Mouse (Mus musculus) neural tube, embryonic 13.5 days (tissue): ENCODE measurements around the gene Ly6g6c. TPM values are rescaled to one million over a fixed set of nuclear protein-coding genes. Genes with fewer than 3 reads are reported as not detected.

Experiments used
- ATAC-seq: fragments of 200-750 bp; cut with Nextera tagmentation; 2 replicates; pipeline ENCODE4 v1.8.0; 2017; ENCODE audit warnings: low read depth, mild to moderate bottlenecking, moderate TSS enrichment, moderate library complexity
- H3K27ac ChIP-seq: fragments of 300-500 bp; sonication (generic); replicated peaks from 2 replicates; pipeline ENCODE4 v1.5.1; 2015; ENCODE audit warnings: moderate library complexity, mild to moderate bottlenecking, inconsistent platforms
- H3K27me3 ChIP-seq: fragments of 300-500 bp; sonication (generic); 2 replicates; pipeline ENCODE4 v1.6.1; 2015; ENCODE audit warnings: mild to moderate bottlenecking, inconsistent platforms
- H3K36me3 ChIP-seq: fragments of 300-500 bp; sonication (generic); 2 replicates; pipeline ENCODE4 v1.6.1; 2015; ENCODE audit warnings: mild to moderate bottlenecking, inconsistent platforms
- H3K4me1 ChIP-seq: fragments of 300-500 bp; sonication (generic); replicated peaks from 2 replicates; pipeline ENCODE4 v1.6.1; 2015; ENCODE audit warnings: inconsistent platforms
- H3K4me2 ChIP-seq: fragments of 300-500 bp; sonication (generic); 2 replicates; pipeline ENCODE4 v1.6.1; 2015; ENCODE audit warnings: inconsistent platforms, mild to moderate bottlenecking, moderate library complexity
- H3K4me3 ChIP-seq: fragments of 300-500 bp; sonication (generic); 2 replicates; pipeline ENCODE4 v1.5.1; 2015; ENCODE audit warnings: mild to moderate bottlenecking, inconsistent platforms
- H3K9ac ChIP-seq: fragments of 300-500 bp; sonication (generic); 2 replicates; pipeline ENCODE4 v1.6.1; 2015; ENCODE audit warnings: moderate library complexity, mild to moderate bottlenecking, inconsistent platforms
- H3K9me3 ChIP-seq: fragments of 300-500 bp; sonication (generic); 2 replicates; pipeline ENCODE4 v1.6.1; 2016; ENCODE audit warnings: inconsistent platforms
- WGBS: fragments of 180-500 bp; shearing (Covaris S2); methylation state at CpG from one replicate; pipeline ENCODE4 v1.1.7; 2015; 5-methylcytosine and 5-hydroxymethylcytosine counted together
- polyA plus RNA-seq: library from polyadenylated mRNA; unstranded; fragments of >200 nt; fragmentation: Nextera tagmentation; extraction: Ambion mirVana; gene quantifications from 2 replicates; pipeline ENCODE4 v1.2.1, GENCODE M21; 2015

The Ly6g6c gene
- polyA plus RNA-seq, 1 experiment from 2014 or later = not detected

GRCm38 (mm10) chr17:35063466-35063865 lies 1.7 kb upstream of the Ly6g6c start:
- Histone ChIP-seq H3K27ac (no peak overlapping the region), H3K27me3 (peaks cover 54% of the 10 kb centered on the region), H3K4me1 (peaks cover 39% of the 10 kb centered on the region), H3K9ac (no peak overlapping the region), H3K4me3 (no peak overlapping the region), H3K9me3 (no peaks in the 10 kb centered on the region), H3K36me3 (peaks cover 26% of the 10 kb centered on the region), H3K4me2 (no peak overlapping the region)
- no peak for ATAC-seq
- 87% methylated on average over 3 of the region's 3 CpGs for WGBS

- peak overlapping the region; percentile 55 for H3K4me2 ChIP-seq
- ATAC-seq = no peak
- peak overlapping the region; percentile 59; the same call in 1 of the 2 replicates for H3K9ac ChIP-seq
- no peaks in the 10 kb centered on the region for H3K9me3 ChIP-seq
- peaks cover 35% of the 10 kb centered on the region for H3K4me1 ChIP-seq
- no peak overlapping the region for H3K27ac ChIP-seq
- H3K4me3 ChIP-seq = 0 out of 2 replicates have a peak overlapping the region, but pooled peaks have one; percentile 28
- WGBS = 23% methylated on average over 10 of the region's 10 CpGs
- H3K36me3 ChIP-seq = peaks cover 26% of the 10 kb centered on the region
- H3K27me3 ChIP-seq = peaks cover 54% of the 10 kb centered on the region
Measured at GRCm38 (mm10) chr17:35064378-35064877, 760 bp upstream of the Ly6g6c start.

GRCm38 (mm10) chr17:35066084-35066483 lies 896 bp downstream of the Ly6g6c start, which contains the start of gene Mpig6b:
TSS of gene Mpig6b (minus strand) at chr17:35066184.
- peaks cover 54% of the 10 kb centered on the region for H3K27me3 ChIP-seq
- WGBS = 46% methylated on average over 10 of the region's 10 CpGs
- H3K9me3 ChIP-seq = no peaks in the 10 kb centered on the region
- H3K4me1 ChIP-seq = peaks cover 20% of the 10 kb centered on the region
- no peak for ATAC-seq
- H3K36me3 ChIP-seq = peaks cover 19% of the 10 kb centered on the region
- peak within 1 kb of the TSS; percentile 28 for H3K4me3 ChIP-seq
- H3K27ac ChIP-seq = no peak within 1 kb of the TSS
- H3K9ac ChIP-seq = peak within 1 kb of the TSS; percentile 59
- H3K4me2 ChIP-seq = peak within 1 kb of the TSS; percentile 55

- WGBS = 87% methylated on average over 17 of the region's 17 CpGs
- no peaks in the 10 kb centered on the region for H3K9me3 ChIP-seq
Measured at GRCm38 (mm10) chr17:35068213-35068914, 3.2 kb downstream of the Ly6g6c start.

GRCm38 (mm10) chr17:35070556-35071229 lies 5.5 kb downstream of the Ly6g6c start:
- H3K4me1 ChIP-seq = 0 out of 2 replicates have a peak, but pooled peaks cover 4% of the 10 kb centered on the region
- peaks cover 24% of the 10 kb centered on the region for H3K27me3 ChIP-seq
- H3K9ac ChIP-seq = no peak overlapping the region
- H3K9me3 ChIP-seq = no peaks in the 10 kb centered on the region
- H3K36me3 ChIP-seq = no peaks in the 10 kb centered on the region
- H3K4me2 ChIP-seq = no peak overlapping the region
- H3K4me3 ChIP-seq = no peak overlapping the region
- no peak for ATAC-seq
- WGBS = 67% methylated on average over 6 of the region's 6 CpGs
- no peak overlapping the region for H3K27ac ChIP-seq

More at GRCm38 (mm10) chr17:35068213-35068914, 3.2 kb downstream of the Ly6g6c start:
- H3K4me3 ChIP-seq = no peak overlapping the region
- H3K27ac ChIP-seq = no peak overlapping the region
- no peak overlapping the region for H3K4me2 ChIP-seq
- peaks cover 47% of the 10 kb centered on the region for H3K27me3 ChIP-seq
- no peak for ATAC-seq
- H3K4me1 ChIP-seq = peaks cover 17% of the 10 kb centered on the region
- H3K9ac ChIP-seq = no peak overlapping the region
- peaks cover 3% of the 10 kb centered on the region; the same call in 1 of the 2 replicates for H3K36me3 ChIP-seq

GRCm38 (mm10) chr17:35071454-35071853 lies 6.3 kb downstream of the Ly6g6c start:
- Histone ChIP-seq H3K9me3 (no peaks in the 10 kb centered on the region), H3K27me3 (peaks cover 17% of the 10 kb centered on the region), H3K4me1 (0 out of 2 replicates have a peak, but pooled peaks cover 3% of the 10 kb centered on the region), H3K9ac (no peak overlapping the region), H3K27ac (no peak overlapping the region), H3K36me3 (no peaks in the 10 kb centered on the region), H3K4me3 (no peak overlapping the region), H3K4me2 (no peak overlapping the region)
- ATAC-seq = no peak
- WGBS = 78% methylated on average over 9 of the region's 9 CpGs

GRCm38 (mm10) chr17:35074097-35074496 lies 8.9 kb downstream of the Ly6g6c start:
- H3K27ac ChIP-seq = no peak overlapping the region
- H3K4me3 ChIP-seq = no peak overlapping the region
- no peak for ATAC-seq
- 42% methylated on average over 17 of the region's 17 CpGs for WGBS
- no peaks in the 10 kb centered on the region for H3K36me3 ChIP-seq
- H3K9me3 ChIP-seq = no peaks in the 10 kb centered on the region
- no peaks in the 10 kb centered on the region for H3K27me3 ChIP-seq
- peaks cover 22% of the 10 kb centered on the region for H3K4me1 ChIP-seq
- H3K9ac ChIP-seq = no peak overlapping the region
- no peak overlapping the region for H3K4me2 ChIP-seq

GRCm38 (mm10) chr17:35076507-35077176 lies 11.5 kb downstream of the Ly6g6c start, which contains the start of gene Ly6g6e:
TSS of gene Ly6g6e (plus strand) at chr17:35076902.
- peak within 1 kb of the TSS; percentile 59 for H3K9ac ChIP-seq
- H3K4me1 ChIP-seq = peaks cover 18% of the 10 kb centered on the region
- H3K36me3 ChIP-seq = no peaks in the 10 kb centered on the region
- no peaks in the 10 kb centered on the region for H3K27me3 ChIP-seq
- whole genome bisulfite sequencing = 26% methylated on average over 10 of the region's 10 CpGs
- peak within 1 kb of the TSS; percentile 15 for H3K4me3 ChIP-seq
- H3K9me3 ChIP-seq = no peaks in the 10 kb centered on the region
- no peak within 1 kb of the TSS for H3K27ac ChIP-seq
- peak within 1 kb of the TSS; percentile 47 for H3K4me2 ChIP-seq
- ATAC-seq = no peak

GRCm38 (mm10) chr17:35077285-35077684 lies 12.1 kb downstream of the Ly6g6c start:
- ATAC-seq = no peak
- H3K9me3 ChIP-seq = no peaks in the 10 kb centered on the region
- peaks cover 18% of the 10 kb centered on the region for H3K4me1 ChIP-seq
- H3K4me2 ChIP-seq = peak overlapping the region; percentile 47
- H3K27me3 ChIP-seq = no peaks in the 10 kb centered on the region
- WGBS = 22% methylated on average over 2 of the region's 2 CpGs
- peak overlapping the region; percentile 59 for H3K9ac ChIP-seq
- H3K27ac ChIP-seq = no peak overlapping the region
- H3K36me3 ChIP-seq = no peaks in the 10 kb centered on the region
- peak overlapping the region; percentile 15 for H3K4me3 ChIP-seq

- peak within 1 kb of the TSS; percentile 47 for H3K4me2 ChIP-seq
- WGBS = 11% methylated on average over 14 of the region's 14 CpGs
- no peak within 1 kb of the TSS for H3K27ac ChIP-seq
- H3K36me3 ChIP-seq = no peaks in the 10 kb centered on the region
- peaks cover 18% of the 10 kb centered on the region for H3K4me1 ChIP-seq
- no peaks in the 10 kb centered on the region for H3K27me3 ChIP-seq
- ATAC-seq = peak; percentile 62
- H3K4me3 ChIP-seq = peak within 1 kb of the TSS; percentile 15
- H3K9ac ChIP-seq = peak within 1 kb of the TSS; percentile 59
- no peaks in the 10 kb centered on the region for H3K9me3 ChIP-seq
Measured at GRCm38 (mm10) chr17:35077786-35078233, 12.6 kb downstream of the Ly6g6c start, which contains the start of gene Ly6g6d. TSS of gene Ly6g6d (minus strand) at chr17:35078065.

- no peaks in the 10 kb centered on the region for H3K9me3 ChIP-seq
- 0 out of 2 replicates have a peak overlapping the region, but pooled peaks have one; percentile 45 for H3K9ac ChIP-seq
- H3K4me2 ChIP-seq = no peak overlapping the region
- no peak overlapping the region for H3K27ac ChIP-seq
- no peaks in the 10 kb centered on the region for H3K36me3 ChIP-seq
- ATAC-seq = no peak
- H3K4me3 ChIP-seq = no peak overlapping the region
- no peaks in the 10 kb centered on the region for H3K27me3 ChIP-seq
- WGBS = 75% methylated on average over 9 of the region's 9 CpGs
- peaks cover 18% of the 10 kb centered on the region for H3K4me1 ChIP-seq
Measured at GRCm38 (mm10) chr17:35079778-35080177, 14.6 kb downstream of the Ly6g6c start.
